Mouse (Mus musculus): ENCODE results near the gene Anapc7. TPM values are rescaled to one million over a fixed set of nuclear protein-coding genes. Genes with fewer than 3 reads are reported as not detected.

Gene Anapc7
- total RNA-seq (2023) = 26.0 and 35.8 TPM in 2 replicates

DNA sequence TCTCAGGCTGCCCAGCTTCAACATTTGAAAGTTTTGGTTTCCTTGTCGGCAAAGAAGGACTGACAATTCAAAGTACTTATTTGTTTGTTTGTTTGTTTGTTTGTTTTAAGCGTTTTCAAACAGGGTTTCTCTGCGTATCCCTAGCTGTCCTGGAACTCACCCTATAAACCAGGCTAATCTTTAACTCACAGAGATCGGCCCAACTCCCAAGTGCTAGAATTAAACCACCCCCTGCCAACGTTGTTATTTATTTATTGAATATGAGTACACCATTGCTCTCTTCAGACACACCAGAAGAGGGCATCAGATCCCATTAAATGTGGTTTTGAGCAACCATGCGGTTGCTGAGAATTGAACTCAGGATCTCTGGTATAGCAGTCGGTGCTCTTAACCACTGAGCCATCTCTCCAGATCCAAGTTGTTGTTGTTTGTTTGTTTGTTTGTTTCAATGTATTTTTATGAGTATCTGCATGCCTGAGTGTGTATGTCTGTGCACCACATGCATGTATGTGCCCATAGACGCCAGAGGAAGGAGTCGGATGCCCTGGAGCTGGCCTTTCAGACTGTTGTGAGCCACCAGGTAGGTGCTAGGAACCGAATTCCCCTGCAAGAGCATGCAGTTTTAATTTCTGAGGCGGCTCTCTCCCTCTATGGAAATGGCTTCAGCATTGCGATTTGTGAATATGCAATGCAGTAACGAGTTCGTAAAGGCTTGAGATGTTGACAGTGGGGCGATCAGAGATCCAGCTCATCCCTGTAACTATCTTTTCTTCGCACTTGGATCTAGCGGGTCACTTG, at the start of gene Anapc7:
Gene Anapc7 (plus strand): TSS at position 423 of the 798 bp plus-strand sequence.

DNA sequence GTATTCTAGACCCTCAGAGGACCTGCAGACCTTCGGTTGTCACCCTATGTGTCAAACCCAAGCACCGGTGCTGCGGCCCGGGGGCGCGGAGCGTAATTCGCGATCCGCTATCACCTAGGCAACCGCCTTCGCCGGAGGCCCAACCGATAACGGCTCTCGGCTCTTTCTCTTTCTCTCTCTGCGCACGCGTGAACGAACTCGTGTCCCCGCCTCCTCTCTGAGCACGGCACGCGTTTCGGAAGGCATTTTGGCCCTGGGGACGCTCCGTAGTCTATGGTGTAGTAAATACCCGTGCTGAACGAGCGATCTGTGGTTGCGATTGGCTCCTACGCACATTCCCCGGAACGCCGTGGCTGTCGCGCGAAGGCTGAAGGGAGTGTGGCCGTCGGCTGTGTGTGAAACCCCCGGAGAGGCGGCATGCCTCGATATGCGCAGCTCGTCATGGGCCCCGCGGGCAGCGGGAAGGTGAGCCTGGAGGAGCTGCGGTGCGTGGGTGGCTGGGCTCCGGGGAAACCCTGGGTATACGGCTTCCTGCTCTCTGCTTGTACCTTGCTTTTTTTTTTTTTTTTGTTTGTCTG, 49.2 kb upstream of the Anapc7 start, which contains the start of gene Fam216a:
Gene Fam216a (minus strand): TSS at position 173 of the 578 bp plus-strand sequence.

DNA sequence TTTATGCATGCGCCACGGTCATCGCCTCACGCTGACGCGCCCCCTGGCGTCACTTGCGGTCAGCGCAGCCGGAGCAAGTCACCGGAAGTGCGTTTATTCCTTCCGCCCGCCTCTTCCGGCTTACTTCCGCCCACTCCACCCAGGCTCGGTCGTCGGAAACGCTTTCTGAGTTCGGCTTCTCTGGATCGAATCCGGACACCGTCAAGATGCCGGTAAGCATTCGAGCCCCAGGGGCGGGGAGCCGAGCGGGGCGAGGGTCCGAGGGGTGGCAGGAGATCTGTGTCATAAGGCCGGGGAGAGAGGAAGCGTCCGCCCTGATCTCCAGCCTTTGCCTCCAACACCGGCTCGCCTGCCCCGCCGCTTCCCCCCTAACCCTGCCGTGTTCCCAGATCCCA, 29.7 kb upstream of the Anapc7 start, which contains the start of gene Arpc3:
Gene Arpc3 (plus strand): TSS at position 93 of the 395 bp plus-strand sequence.

Other genes starting within 250 kb of the Anapc7 start
- gene Hvcn1, start 214.9 kb upstream of the Anapc7 start, total RNA-seq (2023) = 90.1 and 98.8 TPM in 2 replicates
- gene Tctn1, start 157.2 kb upstream of the Anapc7 start, total RNA-seq (2023) = 7.6 TPM in 2 replicates
- 11.2 and 14.2 TPM in 2 replicates for gene Pptc7, start 137.3 kb upstream of the Anapc7 start, total RNA-seq (2023)
- gene Rad9b, start 67.5 kb upstream of the Anapc7 start, total RNA-seq (2023) = 0.29 TPM in 1 of 2 replicates, not detected in the other
- 52.9 and 57.5 TPM in 2 replicates for gene Vps29, start 67.3 kb upstream of the Anapc7 start, total RNA-seq (2023)
- gene Gpn3, start 49.8 kb upstream of the Anapc7 start, total RNA-seq (2023) = 8.2 and 11.1 TPM in 2 replicates
- gene Fam216a, start 49.3 kb upstream of the Anapc7 start, total RNA-seq (2023) = 4.4 and 5.3 TPM in 2 replicates
- 581 and 726 TPM in 2 replicates for gene Arpc3, start 29.8 kb upstream of the Anapc7 start, total RNA-seq (2023)
- gene Atp2a2, start 80.5 kb downstream of the Anapc7 start, total RNA-seq (2023) = 53.1 and 73.8 TPM in 2 replicates
- gene Ift81, start 192.8 kb downstream of the Anapc7 start, total RNA-seq (2023) = 0.77 and 2.8 TPM in 2 replicates
- 10.3 and 13.7 TPM in 2 replicates for gene P2rx7, start 222.2 kb downstream of the Anapc7 start, total RNA-seq (2023)

All from neutrophil, adult 65 days (primary cell).